Mouse (Mus musculus) adrenal gland, adult (tissue): ENCODE data around the gene Tro.

ENCODE experiments used
- DNase-seq, 2 experiments: peaks; one replicate each; pipeline ENCODE4 v3.0.0; 2022 to 2023; ENCODE audit warnings: low spot score in 1 of 2; ENCODE audit not compliant: inconsistent age in 2 of 2

The Tro gene

GRCm38 (mm10) chrX:150656908-150657796 is at the start of gene Tro:
Tro (minus strand) TSS chrX:150657583.
- peak; percentile 11 to 36 for DNase-seq

DNA sequence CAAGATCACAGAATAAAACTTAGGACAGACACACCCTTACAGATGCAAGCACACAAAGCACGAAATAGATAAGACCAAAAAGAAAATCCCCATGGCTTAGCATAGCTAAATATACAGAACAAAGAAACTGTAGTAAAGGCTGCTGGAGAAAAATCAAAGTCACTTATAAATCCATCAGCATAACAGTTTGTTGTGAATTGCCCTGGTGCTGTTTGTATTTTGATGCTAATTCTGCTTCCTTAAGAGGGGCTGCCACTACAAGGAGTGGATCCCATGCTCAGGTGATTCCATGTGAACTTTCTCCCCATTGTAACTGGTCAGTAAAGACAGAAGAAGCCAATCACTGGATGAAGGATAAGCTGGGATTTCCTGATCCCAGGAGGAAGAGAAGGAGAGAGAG is 20.1 kb upstream of the Tro start:
- DNase-seq, result no peak

DNA sequence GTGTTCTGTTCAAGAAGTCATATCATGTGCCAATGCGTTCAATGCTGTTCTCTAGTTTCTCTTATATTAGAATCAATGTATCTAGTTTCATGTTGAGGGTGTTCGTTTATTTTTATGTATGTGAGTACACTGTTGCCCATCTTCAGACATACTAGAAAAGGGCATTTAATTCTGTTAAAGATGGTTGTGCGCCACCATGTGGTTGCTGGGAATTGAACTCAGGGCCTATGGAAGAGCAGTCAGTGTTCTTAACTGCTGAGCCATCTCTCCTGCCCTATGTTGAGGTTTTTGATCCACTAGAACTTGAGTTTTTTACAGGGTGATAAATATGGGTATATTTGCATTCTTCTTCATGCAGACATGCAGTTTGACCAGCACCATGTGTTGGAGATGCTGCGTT is 5.4 kb upstream of the Tro start:
- peak; percentile 27 to 67 for DNase-seq

DNA sequence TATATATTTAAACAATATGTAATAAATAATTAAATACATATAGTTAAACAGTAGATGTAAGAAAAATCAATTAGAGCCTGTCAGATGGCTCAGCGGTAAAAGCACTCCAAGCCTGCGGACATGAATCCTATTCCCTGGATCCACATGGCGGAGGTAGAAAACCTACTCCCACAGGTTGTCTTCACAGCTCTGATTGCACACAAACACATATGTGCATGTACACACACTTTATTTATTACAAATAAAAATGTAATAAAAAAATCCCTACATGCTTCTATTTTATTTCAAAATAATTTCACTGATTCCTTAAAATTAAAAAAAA is 375 bp upstream of the Tro start:
- no peak for DNase-seq

GRCm38 (mm10) chrX:150656122-150656907 is 1.1 kb downstream of the Tro start:
- peak in 1 of 2 experiments; percentile 31 for DNase-seq

DNA sequence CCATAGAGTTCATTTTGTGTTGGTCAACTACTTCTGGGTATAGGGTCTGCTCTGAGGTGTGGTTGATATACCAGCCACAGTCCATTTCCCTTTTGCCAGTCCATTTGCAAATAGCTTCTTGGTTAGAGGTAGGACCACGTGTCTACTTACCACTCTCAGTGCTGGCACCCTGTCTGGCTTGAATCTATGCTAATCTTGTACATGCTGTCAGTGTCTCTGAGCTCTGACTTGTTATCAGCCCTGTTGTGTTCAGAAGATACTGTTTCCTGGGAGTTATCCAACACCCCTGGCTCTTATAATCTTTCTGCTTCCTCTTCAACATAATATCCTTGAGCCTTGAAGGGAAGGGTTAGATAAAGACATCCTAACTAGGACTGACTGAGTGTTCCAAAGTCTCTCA is 21.0 kb downstream of the Tro start:
- DNase-seq, result no peak

GRCm38 (mm10) chrX:150598882-150599281 is 58.5 kb downstream of the Tro start:
- DNase-seq, result peak; percentile 38 to 65
